Mouse (Mus musculus) urinary bladder, adult 18-20 months (tissue): Measurements from ENCODE around the gene Myo15.
"Not testable (repeated sequence)": the region's sequence is repeated elsewhere in the genome, so short reads cannot be mapped to it uniquely, and the experiment has no call there.

Experiments
- DNase-seq, 2 experiments: peaks; one replicate each; pipeline ENCODE4 v3.0.0; 2022; ENCODE audit warnings: low spot score in 2 of 2, mixed read lengths in 2 of 2

The Myo15 gene

DNA sequence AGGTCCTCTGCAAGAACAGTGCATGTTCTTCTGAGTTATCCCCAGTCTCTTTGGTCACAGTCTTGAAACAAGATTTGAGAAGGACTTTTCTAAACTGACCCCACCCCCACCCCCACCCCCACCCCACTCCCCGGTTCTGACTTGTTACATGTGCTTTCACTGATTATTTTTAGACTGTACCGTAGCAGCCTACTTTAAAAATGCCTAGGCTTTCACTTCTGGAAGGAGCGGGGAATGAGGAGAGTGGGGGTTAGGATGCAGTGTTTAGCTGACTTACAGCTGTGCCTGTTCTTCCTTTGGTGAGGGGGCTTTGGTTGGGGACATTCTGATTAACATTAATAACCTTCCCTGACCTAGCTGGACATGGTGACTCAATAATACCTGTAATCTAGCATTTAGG lies 79.0 kb downstream of the Myo15 start:
- DNase-seq, result no peak

DNA sequence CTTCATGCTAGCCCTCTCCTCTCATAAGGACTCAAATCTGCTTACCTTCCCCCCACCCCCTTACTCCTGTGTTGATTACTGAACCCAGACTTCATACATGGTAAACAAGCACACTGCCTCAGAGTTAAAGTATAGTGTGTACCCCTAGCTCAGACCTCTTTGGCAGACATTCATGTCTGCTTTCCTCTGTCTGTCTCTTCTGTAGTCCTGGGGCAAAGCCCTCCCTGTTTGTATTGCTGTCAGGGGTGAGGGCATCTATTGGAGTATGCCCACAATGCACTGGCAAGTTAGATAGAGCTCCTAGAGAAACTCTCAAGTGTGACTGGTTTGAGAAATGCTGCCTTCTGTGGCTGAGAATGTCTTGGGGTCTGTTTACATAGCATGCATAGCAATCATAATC lies 84.0 kb downstream of the Myo15 start:
- DNase-seq, result no peak

DNA sequence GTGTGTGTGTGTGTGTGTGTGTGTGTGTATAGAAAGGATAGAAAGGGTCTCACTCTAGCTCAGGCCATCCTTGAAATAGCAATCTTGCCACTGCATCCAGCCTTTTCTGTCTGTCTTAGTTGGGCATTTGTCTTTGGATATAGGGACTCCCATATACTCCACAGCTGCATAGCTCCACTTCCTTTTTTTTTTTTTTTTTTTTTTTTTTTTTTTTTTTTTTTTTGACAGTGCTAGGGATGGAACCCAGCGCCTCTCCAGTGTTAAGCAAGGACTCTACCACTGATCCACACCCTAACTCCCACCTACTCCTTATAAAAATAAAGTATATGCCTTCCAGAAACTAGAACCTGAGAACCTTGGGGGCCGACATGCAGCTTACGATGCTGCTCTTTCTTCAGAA lies 88.5 kb downstream of the Myo15 start:
- no peak for DNase-seq

DNA sequence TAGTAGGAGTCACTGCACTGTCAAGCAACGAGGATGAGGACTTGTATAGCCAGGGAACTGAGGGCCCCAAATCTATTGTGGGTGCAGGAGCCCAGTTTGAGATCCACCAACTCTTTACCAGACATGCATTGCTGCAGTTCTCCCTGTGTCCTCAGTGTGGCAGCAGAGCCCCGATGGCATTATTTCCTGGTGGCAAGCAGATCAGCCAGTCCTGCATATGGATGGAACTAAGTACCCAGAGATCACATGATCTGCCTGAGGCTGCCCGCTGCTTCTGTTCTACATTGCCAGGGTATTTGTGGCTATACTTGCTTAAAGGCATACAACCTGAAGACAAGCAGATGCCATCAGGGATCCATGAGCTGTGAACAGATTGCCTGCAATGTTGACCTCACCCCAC lies 90.2 kb downstream of the Myo15 start:
- peak in 1 of 2 experiments; percentile 49 for DNase-seq

DNA sequence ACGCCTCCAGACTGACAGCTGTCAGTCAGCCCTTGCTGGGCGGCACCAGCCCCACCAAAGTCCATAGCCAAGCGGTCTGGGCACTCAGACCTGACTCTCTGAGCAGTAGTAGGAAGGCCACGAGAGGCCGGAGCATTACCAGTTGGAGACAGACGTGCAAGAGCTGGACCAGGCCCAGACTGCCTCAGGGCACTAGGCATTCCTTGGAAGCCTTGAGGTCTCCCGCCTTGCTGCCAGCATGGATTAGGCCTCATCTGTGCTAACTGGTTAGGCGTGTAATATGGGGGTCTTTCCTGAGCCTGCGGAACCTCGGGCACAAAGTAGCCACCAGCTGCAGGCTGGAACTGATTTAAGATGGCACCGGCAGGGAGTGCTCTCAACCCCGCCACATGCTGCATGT lies 104.9 kb downstream of the Myo15 start:
- DNase-seq, result not testable (repeated sequence)
